Mouse (Mus musculus) stomach, postnatal 0 days (tissue): ENCODE results near the gene Samd8.

Experiments
- CTCF ChIP-seq: IDR thresholded peaks from 2 replicates; pipeline ENCODE4 v1.5.1; 2016; ENCODE audit warnings: antibody characterized with exemption, low read depth, mild to moderate bottlenecking, moderate library complexity
- EP300 ChIP-seq: optimal IDR thresholded peaks from 2 replicates; pipeline ENCODE3; 2016; ENCODE audit warnings: antibody characterized with exemption

DNA sequence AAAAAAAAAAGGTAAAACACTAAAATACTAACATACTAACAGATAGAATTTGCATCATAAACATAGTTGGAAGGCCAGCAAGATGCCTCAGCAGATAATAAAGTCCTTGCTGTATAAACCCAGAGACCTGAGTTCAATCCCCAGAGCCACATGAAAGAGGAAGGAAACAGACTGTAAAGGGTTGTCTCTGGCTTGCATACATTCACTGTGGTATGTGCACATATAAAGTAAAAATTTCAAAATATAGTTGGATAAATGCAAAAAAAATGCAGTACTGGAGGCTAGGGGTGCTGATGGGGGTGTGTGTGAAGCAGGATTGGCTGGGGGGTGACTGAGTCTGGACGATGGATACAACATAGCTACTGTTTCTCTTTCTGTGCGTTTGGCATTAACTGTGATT is 44.9 kb upstream of the Samd8 start:
- TF ChIP-seq CTCF (no peak), EP300 (no peak)
